Mouse (Mus musculus): ENCODE measurements around the gene Dusp8. TPM values are rescaled to one million over a fixed set of nuclear protein-coding genes. Genes with fewer than 3 reads are reported as not detected.
A peak's percentile ranks its signal among the peaks of the same experiment; 100 is the strongest.

Dusp8 gene
- polyA plus RNA-seq, 1 experiment from 2014 or later, result 11.4 TPM

DNA sequence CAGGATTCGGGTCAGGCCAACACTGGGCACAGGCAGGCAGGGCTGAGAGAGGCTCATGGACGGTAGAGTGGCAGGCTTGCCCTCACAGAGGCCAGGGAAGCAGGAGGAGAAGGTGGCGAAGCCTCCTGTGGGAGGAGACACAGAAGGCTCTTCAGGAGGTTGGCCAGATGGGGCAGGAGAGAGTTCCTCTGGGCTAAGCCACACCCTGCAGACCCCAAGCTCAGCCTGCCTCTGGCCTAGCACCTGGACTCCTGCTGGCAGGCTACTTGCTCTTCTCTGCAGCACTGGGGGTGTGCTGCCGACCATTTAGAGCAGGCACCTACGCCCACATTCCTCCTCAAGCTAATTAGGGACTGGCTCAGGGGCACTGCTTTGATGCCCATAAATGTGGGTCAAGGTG is 11.2 kb downstream of the Dusp8 start:
- Histone ChIP-seq H3K9ac (peak overlapping the region; percentile 69), H3K27ac (replicated peaks) (peak overlapping the region; percentile 91), H3K27me3 (replicated peaks) (peaks cover 53% of the 10 kb centered on the region), H3K9me3 (no peaks in the 10 kb centered on the region), H3K36me3 (peaks cover 84% of the 10 kb centered on the region), H3K4me2 (peak overlapping the region; percentile 20; the same call in 1 of the 2 replicates), H3K4me1 (peaks cover 74% of the 10 kb centered on the region), H3K4me3 (no peak overlapping the region)
- ATAC-seq (ENCODE audit: extremely low read depth, insufficient number of reproducible peaks, low FRiP score, low TSS enrichment), result 0 out of 2 replicates have a peak, but pooled peaks have one; percentile 3
- 36% methylated on average over 5 of the region's 5 CpGs for WGBS

DNA sequence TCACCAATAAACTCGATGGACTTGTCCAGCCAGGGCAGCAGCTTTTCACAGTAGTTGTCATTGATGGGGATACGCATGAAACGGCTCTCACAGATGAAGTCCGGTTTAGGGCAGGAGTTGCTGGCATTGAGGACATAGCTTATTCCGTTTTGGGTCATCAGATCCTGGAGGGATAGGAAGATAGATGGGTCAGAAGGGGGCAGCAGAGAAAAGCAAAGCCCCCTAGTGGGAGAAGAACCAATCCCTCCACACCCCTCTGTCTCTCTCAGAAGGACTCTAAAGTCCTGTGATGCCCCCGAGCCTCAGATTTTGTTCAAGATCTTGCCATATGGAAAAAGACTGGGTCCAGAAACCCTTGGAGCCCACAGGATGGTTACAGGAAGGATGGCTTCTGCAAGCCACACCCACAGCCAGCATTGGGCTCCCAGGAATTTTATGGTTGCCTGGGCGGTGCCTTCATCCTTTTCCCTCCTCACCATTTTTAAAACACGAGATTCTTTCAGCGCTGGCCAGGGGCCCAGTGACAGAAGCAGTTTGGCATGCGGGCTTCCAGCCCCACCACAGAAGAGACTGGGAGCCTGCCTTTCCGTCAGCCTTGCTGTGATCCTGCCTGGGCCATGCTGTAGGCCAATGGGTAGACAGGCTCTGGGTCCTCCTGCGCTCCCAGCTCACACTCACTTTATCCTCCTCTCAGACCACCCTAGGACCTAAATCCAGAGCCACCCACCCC is 11.9 kb downstream of the Dusp8 start:
- 30% methylated on average over 12 of the region's 12 CpGs for WGBS
- H3K27ac ChIP-seq (replicated peaks), result peak overlapping the region; percentile 91
- H3K27me3 ChIP-seq (replicated peaks), result peaks cover 54% of the 10 kb centered on the region
- H3K4me3 ChIP-seq, result no peak overlapping the region
- 0 out of 2 replicates have a peak, but pooled peaks have one; percentile 27 for ATAC-seq (ENCODE audit: extremely low read depth, insufficient number of reproducible peaks, low FRiP score, low TSS enrichment)
- peaks cover 90% of the 10 kb centered on the region for H3K36me3 ChIP-seq
- no peaks in the 10 kb centered on the region for H3K9me3 ChIP-seq
- H3K4me1 ChIP-seq, result peaks cover 68% of the 10 kb centered on the region
- peak overlapping the region; percentile 20; the same call in 1 of the 2 replicates for H3K4me2 ChIP-seq
- peak overlapping the region; percentile 69 for H3K9ac ChIP-seq

DNA sequence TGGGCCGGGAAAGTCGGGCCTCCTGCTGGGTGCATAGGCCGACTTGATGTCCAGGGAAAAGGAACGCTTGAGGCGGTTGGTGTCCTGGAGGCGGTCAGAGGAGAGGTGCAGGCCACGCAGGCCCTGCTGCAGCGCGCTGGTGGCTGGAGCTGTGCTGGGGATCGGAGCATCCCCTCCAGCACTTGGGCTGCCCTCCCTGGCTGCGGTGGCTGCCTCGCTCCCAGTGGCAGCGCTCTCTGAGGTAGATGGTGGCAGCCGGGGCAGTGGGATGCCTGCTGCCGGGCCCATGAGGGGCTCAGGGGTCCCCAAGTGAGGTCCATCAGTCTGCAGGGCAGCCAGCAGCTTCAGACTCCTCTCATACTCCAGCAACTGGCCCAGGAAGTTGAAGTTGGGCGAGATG is 13.0 kb downstream of the Dusp8 start:
- no peak overlapping the region for H3K4me3 ChIP-seq
- no peak overlapping the region for H3K4me2 ChIP-seq
- H3K36me3 ChIP-seq, result peaks cover 84% of the 10 kb centered on the region
- H3K27ac ChIP-seq (replicated peaks), result no peak overlapping the region
- no peaks in the 10 kb centered on the region for H3K9me3 ChIP-seq
- peaks cover 60% of the 10 kb centered on the region for H3K4me1 ChIP-seq
- WGBS, result 56% methylated on average over 16 of the region's 16 CpGs
- ATAC-seq (ENCODE audit: extremely low read depth, insufficient number of reproducible peaks, low FRiP score, low TSS enrichment), result no peak
- H3K9ac ChIP-seq, result no peak overlapping the region
- H3K27me3 ChIP-seq (replicated peaks), result peaks cover 52% of the 10 kb centered on the region

DNA sequence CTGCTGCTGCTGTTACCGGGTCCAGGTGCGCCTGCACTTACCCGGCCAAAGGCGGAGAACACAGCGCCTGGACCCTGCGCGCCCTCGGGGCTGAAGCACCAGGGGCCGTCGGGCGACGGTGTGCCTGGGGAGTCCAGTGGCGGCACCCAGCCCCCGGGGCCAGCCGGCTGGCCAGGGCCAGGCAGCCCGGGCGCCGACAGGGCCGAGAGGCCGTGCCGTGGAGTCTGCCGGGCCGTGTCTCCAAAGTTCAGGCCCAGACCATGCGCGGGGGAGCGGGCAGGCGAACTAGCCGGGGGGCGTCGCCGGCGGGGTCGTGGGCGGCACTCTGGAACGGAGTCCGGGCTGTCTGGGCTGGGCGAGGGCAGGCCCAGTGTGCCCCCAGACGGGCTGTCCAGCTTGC is 13.5 kb downstream of the Dusp8 start:
- Histone ChIP-seq H3K4me2 (peak overlapping the region; percentile 37), H3K27me3 (replicated peaks) (peaks cover 52% of the 10 kb centered on the region), H3K36me3 (peaks cover 80% of the 10 kb centered on the region), H3K4me3 (peak overlapping the region; percentile 24), H3K9me3 (no peaks in the 10 kb centered on the region), H3K9ac (peak overlapping the region; percentile 44; the same call in 1 of the 2 replicates), H3K4me1 (peaks cover 62% of the 10 kb centered on the region), H3K27ac (replicated peaks) (no peak overlapping the region)
- 30% methylated on average over 38 of the region's 38 CpGs for WGBS
- ATAC-seq (ENCODE audit: extremely low read depth, insufficient number of reproducible peaks, low FRiP score, low TSS enrichment), result no peak

DNA sequence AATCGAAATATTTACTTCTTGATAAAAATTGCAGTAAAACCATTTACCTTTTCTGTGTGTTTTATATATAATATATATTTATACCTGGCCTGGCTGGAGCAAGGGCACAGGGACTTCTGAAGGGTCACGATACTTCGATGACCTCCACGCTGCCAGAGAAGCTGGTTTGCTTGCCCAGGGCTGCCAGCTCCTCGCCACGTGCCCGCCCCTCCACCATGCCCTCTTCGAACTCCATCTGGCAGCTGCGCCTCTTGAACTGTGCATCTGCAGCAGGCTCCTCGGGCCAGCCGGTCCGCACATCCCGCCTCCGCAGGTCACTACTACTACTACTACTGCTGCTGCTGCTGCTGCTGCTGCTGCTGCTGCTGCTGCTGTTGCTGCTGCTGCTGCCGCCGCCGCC is 13.9 kb downstream of the Dusp8 start:
- Histone ChIP-seq H3K4me1 (peaks cover 62% of the 10 kb centered on the region), H3K4me2 (peak overlapping the region; percentile 37), H3K27me3 (replicated peaks) (peaks cover 52% of the 10 kb centered on the region), H3K4me3 (peak overlapping the region; percentile 24; the same call in 1 of the 2 replicates), H3K9me3 (no peaks in the 10 kb centered on the region), H3K36me3 (peaks cover 75% of the 10 kb centered on the region), H3K27ac (replicated peaks) (no peak overlapping the region), H3K9ac (peak overlapping the region; percentile 44; the same call in 1 of the 2 replicates)
- WGBS, result 53% methylated on average over 14 of the region's 17 CpGs
- ATAC-seq (ENCODE audit: extremely low read depth, insufficient number of reproducible peaks, low FRiP score, low TSS enrichment), result no peak

DNA sequence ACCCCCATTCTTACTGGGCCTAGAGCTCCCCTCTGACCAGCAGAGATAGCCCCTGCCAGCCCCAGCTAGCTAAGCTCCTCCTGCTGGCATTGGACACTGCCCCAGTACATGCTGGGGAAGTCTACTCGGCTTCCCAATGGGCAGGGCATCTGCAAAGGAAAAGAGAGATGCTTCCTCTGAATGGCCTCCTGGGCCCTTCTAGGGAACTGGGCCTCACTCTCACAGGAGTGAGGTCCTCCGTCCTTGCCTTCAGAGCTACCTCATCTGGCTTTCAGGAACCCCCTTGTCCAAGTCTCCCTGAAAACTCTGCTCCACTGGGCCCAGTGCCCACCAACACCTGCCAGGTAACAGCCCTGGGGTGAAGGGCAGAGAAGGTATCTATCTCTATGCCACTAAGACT is 14.8 kb downstream of the Dusp8 start:
- Histone ChIP-seq H3K9ac (no peak overlapping the region), H3K27ac (replicated peaks) (no peak overlapping the region), H3K4me1 (peaks cover 54% of the 10 kb centered on the region), H3K27me3 (replicated peaks) (peaks cover 52% of the 10 kb centered on the region), H3K36me3 (peaks cover 68% of the 10 kb centered on the region), H3K4me3 (no peak overlapping the region), H3K4me2 (no peak overlapping the region), H3K9me3 (no peaks in the 10 kb centered on the region)
- no peak for ATAC-seq (ENCODE audit: extremely low read depth, insufficient number of reproducible peaks, low FRiP score, low TSS enrichment)
- WGBS, result 76% methylated on average over 2 of the region's 2 CpGs

DNA sequence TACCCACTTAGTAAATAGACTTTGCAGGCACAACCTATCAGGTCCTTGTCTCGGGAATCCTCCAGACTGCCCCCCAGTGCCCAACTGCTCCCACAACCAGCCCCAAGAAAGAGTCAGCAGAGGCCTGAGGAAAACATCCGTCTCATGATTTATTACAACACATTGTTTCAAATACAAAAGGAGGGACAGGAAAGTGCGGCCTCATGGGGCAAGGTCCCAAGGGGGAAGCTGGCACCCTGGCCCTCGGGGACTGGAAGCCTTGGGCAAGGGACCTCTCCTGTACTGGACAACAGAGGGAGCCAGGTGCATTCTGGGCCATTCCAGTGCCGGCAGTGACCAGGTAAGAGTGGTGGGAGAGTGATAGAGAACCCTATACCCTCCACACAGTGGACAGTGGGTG is 16.3 kb downstream of the Dusp8 start:
- WGBS, result 54% methylated on average over 5 of the region's 5 CpGs
- peaks cover 55% of the 10 kb centered on the region for H3K36me3 ChIP-seq
- peaks cover 40% of the 10 kb centered on the region for H3K4me1 ChIP-seq
- no peaks in the 10 kb centered on the region for H3K9me3 ChIP-seq
- no peak overlapping the region for H3K9ac ChIP-seq
- no peak overlapping the region for H3K4me2 ChIP-seq
- no peak for ATAC-seq (ENCODE audit: extremely low read depth, insufficient number of reproducible peaks, low FRiP score, low TSS enrichment)
- peaks cover 57% of the 10 kb centered on the region for H3K27me3 ChIP-seq (replicated peaks)
- H3K4me3 ChIP-seq, result no peak overlapping the region
- H3K27ac ChIP-seq (replicated peaks), result no peak overlapping the region

DNA sequence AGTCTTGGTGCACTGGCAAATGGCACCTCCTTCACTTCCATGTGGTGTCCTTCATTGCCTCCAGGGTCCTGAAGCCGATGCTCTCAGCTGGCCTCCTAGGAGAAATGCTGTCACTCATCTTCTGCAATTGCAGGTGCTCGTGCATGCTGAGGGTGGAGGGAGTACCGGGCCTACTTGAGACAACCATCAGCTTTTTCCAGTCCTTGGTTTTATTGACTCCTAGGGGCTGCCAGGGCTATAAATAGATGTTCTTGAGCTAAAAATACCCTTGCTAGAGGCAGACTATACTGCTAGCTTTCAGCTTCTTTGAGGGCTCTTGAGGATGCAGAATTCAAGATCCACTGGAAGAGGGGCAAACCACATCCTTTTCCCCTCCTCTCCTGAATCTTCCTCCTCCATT is 18.5 kb downstream of the Dusp8 start:
- ATAC-seq (ENCODE audit: extremely low read depth, insufficient number of reproducible peaks, low FRiP score, low TSS enrichment), result no peak
- H3K4me1 ChIP-seq, result peaks cover 24% of the 10 kb centered on the region
- 36% methylated on average over 3 of the region's 3 CpGs for WGBS
- peaks cover 38% of the 10 kb centered on the region for H3K36me3 ChIP-seq
- peak overlapping the region; percentile 25; the same call in 1 of the 2 replicates for H3K27ac ChIP-seq (replicated peaks)
- no peaks in the 10 kb centered on the region for H3K9me3 ChIP-seq
- H3K27me3 ChIP-seq (replicated peaks), result peaks cover 40% of the 10 kb centered on the region
- no peak overlapping the region for H3K9ac ChIP-seq
- peak overlapping the region; percentile 3; the same call in 1 of the 2 replicates for H3K4me2 ChIP-seq
- no peak overlapping the region for H3K4me3 ChIP-seq

DNA sequence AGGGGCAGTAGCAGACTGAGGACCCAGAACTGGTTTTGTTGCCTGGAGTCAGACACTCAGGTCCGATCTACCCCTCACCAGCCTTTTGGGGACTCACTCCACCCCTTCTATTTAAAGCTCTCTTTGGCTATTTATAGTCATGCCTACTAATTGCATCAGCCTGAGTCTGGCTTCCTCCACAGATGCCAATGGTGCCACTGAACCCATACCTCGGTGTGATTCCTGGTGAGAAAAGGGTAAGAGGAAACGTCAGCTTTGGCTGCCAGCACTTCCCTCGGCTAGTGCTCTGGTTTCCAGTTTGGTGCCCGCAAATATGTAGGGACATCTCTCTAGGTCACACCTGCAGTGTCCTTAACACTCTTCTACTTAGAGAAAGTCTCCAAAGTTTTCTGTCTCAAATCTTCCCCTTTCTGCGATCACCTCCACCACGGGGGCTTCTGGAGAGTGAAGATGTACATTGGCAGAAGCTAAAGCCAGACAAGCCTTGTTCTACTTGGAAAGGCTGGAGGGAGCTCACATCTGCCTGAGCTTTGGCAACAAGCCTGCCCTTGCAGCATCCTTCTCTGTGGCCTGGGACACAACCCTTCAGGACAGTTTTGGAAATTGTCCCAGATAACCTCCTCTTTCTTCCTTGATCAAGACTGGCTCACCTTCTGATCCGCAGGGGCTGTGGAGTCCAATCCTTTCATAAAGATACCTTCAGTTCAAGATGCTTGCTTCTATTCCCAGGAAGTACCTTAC is 21.3 kb downstream of the Dusp8 start:
- H3K9ac ChIP-seq, result no peak overlapping the region
- H3K9me3 ChIP-seq, result no peaks in the 10 kb centered on the region
- H3K4me1 ChIP-seq, result peaks cover 24% of the 10 kb centered on the region
- H3K27me3 ChIP-seq (replicated peaks), result peaks cover 32% of the 10 kb centered on the region
- no peak overlapping the region for H3K27ac ChIP-seq (replicated peaks)
- H3K4me2 ChIP-seq, result no peak overlapping the region
- peaks cover 11% of the 10 kb centered on the region; the same call in 1 of the 2 replicates for H3K36me3 ChIP-seq
- 55% methylated on average over 8 of the region's 8 CpGs for WGBS
- no peak overlapping the region for H3K4me3 ChIP-seq
- ATAC-seq (ENCODE audit: extremely low read depth, insufficient number of reproducible peaks, low FRiP score, low TSS enrichment), result no peak

DNA sequence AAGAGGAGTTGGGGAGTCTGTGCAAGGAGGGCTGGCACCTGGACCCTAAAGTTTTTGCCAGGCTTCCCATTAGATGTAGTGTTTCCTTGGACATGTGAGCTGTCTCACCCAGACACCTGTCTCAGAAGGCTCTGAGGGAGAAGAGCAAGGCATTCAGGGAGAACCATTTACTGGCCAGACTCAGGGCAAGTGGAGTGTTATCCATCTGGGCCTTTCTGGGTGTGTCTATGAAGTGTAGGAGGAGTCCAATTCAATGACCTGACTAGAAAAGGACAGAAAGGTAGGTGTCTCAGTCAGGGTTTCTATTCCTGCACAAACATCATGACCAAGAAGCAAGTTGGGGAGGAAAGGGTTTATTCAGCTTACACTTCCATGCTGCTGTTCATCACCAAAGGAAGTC is 23.9 kb downstream of the Dusp8 start:
- no peak for ATAC-seq (ENCODE audit: extremely low read depth, insufficient number of reproducible peaks, low FRiP score, low TSS enrichment)

DNA sequence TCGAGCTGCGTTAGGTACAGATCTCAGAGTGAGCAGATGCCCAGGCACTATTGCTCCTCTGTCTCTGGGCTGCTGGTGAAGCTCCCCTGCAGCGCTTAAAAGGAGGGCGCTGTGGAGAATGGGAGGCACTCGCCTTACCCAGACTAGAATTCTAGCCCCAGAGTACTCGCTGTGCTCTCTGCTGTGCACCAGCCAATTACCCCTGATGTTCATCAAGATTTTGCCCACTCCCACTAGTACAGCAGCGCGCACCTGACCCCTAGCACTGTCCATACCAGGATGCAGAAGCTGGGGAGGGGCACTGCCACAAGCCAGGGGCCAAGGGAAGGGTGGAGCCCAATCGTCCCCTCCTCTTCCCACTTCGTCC is 24.4 kb downstream of the Dusp8 start:
- peaks cover 12% of the 10 kb centered on the region for H3K4me1 ChIP-seq
- no peaks in the 10 kb centered on the region for H3K36me3 ChIP-seq
- ATAC-seq (ENCODE audit: extremely low read depth, insufficient number of reproducible peaks, low FRiP score, low TSS enrichment), result no peak; the same call in 1 of the 2 replicates
- no peaks in the 10 kb centered on the region for H3K9me3 ChIP-seq
- H3K9ac ChIP-seq, result 0 out of 2 replicates have a peak overlapping the region, but pooled peaks have one; percentile 19
- H3K4me3 ChIP-seq, result peak overlapping the region; percentile 34
- H3K4me2 ChIP-seq, result peak overlapping the region; percentile 64
- peaks cover 50% of the 10 kb centered on the region for H3K27me3 ChIP-seq (replicated peaks)
- WGBS, result 11% methylated on average over 9 of the region's 10 CpGs
- H3K27ac ChIP-seq (replicated peaks), result no peak overlapping the region

More for the DNA sequence above, 23.9 kb downstream of the Dusp8 start:
- no peak overlapping the region for H3K4me3 ChIP-seq
- H3K4me2 ChIP-seq, result no peak overlapping the region
- no peaks in the 10 kb centered on the region for H3K9me3 ChIP-seq
- H3K4me1 ChIP-seq, result peaks cover 12% of the 10 kb centered on the region
- no peaks in the 10 kb centered on the region for H3K36me3 ChIP-seq
- H3K9ac ChIP-seq, result no peak overlapping the region
- no peak overlapping the region for H3K27ac ChIP-seq (replicated peaks)
- H3K27me3 ChIP-seq (replicated peaks), result peaks cover 47% of the 10 kb centered on the region

Measured in heart, embryonic 13.5 days (tissue).